Mouse (Mus musculus): ENCODE data around the gene Arhgap40.

Arhgap40 gene

DNA sequence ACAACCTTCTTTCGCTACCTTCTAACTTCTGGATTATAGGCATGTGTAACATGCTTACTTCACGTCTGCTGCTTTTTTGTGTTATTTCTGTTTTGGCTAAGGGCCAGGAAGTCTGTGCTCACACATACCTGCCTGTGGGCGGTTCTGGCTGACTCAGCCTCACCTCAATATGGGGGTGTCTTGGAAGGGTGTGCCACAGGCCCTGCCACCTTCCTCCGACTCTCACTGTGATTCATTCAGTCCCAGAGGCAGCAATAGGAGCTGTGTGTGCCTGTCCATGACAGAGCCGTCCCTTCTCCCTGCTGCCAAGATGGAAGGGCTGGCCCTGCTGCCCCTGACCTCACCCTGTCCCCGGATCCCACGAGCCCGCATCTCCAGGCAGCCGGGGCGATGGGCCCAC lies at the start of gene Arhgap40:
Gene Arhgap40 (plus strand): TSS at position 269 of the 400 bp plus-strand sequence.
- no peak for DNase-seq

DNA sequence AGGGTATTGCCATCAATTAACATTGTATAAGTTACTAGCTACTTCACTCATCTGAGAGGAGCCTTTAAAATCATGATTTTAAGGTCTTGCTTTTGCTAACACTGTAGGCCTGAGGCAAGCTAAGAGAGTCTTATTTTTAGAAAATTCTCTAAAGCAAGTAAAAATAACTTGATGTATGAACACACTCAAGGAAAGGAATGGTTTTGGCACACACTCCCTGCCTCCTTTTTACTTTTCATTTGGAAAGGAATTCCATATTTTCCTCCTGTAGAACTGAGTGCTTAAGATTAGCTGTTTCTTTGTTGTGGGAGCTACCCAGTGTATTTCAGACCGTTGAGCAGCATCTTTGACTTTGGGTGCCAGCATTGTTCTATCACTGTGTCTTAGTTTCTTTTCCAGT lies 38.4 kb upstream of the Arhgap40 start:
- no peak for DNase-seq

DNA sequence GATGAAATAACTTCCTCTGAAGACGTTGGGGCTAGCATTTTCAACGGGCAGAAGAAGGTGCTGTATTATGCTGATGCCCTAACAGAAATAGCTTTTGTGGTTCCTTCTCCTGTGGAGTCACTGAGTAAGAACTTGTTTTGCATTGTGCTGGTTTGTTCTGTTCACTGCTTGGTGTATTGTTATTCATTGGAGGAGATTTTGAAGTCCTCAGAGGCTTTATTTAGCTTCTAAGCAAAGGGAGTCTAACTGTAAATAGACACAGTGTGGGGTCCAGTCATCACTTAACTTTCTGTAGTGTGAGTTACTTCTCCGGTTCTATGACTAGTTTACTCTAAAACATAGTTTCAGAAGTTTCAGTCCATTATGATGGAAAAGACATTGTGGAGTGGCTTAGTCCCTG lies 35.0 kb upstream of the Arhgap40 start:
- DNase-seq, result no peak

DNA sequence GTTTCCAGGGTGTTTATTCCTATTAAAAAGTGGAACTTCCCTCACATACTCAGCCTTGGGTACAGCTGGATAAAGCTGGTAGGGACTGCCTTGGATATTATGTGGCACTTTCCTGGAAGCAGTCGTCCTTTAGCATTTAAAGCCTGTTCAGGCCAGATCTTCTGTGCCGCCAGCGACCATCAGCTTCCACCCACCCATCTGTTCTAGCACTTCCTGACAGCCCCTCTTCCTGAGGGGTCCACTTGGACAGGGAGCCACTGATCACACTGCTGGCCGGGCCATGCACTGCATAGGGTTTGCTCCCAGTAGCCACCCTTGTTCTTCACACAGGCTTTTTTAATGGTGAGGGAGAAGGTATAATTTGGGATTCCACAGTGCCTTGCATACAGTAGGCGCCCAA lies 14.1 kb upstream of the Arhgap40 start:
- DNase-seq, result no peak

DNA sequence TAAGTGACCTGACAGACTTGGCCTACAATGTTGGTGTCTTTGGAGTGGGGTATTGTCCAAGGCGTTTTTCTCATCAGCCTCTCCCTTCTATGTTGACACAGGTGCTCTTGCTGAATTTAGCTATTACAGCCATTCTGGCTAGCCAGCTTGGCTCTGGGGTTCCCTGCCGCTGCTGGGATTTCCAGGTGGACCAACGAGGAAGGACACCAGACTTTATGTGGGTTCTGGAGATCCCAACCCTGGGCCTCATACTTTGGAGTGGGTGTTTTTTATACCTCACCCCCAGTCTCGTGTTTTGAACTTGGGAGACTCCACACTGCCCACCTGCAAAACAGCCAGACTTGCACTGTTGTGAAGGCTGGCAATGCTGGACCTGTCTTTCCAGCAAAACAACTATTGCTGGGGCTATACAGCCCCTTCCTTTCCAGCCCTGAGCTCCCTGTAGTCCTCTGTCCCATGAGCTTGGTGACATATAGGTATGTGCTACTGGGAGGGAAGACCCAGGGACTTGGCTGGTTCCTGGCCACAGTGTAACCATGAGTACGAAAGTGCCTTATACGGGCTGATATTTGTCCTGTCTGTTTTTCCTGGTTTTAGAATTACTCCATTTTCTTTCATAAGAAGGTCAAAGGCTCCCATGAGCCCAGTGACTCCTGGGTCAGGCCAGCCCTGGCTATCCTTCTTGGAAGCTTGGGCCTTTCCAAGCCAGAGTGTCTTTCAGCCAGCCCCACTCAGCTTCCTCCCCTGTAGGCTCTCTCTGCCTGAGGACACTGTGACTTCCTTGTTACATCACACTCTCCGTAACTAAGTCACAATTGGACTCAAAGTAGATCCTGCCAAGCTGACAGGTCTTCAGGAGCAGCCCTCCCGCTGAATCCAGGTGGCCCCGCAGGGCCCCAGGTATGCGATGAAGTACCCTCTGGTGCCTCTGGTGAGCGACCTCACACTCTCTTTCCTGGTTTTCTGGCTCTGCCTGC lies 10.5 kb upstream of the Arhgap40 start, which contains the start of gene Adig:
Gene Adig (plus strand): TSS at position 777 of the 977 bp plus-strand sequence.
- no peak for DNase-seq

DNA sequence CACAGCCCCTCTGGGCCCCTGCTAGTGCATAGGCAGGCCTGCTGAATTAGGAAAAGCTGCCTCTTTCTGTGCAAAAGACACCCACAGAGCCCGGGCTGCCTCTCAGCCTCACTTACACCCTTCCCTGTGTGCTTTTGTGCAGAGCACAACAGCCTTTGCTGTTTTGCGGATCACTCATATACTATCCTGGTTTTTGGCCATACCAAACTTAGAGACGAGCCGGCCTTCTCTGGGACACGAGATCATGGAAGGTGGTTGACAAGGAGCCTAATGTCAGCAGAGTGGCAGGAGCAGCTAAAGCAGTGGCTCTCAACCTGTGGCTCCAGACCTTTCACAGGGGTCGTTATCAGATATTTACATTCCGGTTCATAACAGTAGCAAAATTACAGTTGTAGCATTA lies 9.4 kb upstream of the Arhgap40 start:
- no peak for DNase-seq

DNA sequence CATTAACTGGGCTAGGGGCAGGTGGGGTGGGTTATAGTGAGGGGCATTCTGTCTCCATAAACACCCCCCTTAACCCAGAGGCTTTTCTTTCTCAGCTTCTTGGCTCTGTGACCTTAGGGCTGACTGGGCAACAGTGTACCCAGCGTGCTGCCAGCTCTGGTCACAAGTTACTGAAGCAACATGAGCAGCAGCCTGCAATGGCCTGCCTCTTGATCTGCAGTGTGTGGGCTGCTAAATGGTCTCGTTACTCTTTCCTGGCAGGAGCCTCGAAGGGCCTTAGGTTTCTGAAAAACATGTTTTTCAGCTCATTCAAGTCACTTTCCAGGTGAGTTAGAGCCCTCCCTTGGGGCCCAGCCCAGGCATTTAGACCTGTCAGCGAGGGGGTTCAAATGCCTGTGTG lies 8.9 kb upstream of the Arhgap40 start:
- no peak for DNase-seq

DNA sequence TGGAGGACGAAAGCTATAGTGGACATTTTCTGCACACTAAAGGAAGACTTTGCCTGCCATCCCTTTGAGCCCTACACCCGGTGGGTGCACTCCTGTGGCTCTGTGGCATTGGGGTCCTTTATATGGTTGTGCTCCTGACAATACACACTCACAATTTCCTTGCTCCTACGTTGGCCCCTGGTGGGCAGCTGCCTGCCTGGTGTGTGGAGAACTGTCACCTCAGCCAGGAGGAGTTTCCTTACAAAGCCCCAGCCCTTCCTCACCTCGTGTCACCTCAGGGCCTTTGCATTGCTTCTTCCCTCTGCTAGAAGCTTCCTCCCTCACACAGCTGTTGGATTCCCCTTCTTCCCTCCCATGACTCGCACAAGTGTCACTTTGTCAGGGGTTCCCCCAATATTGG lies 6.1 kb upstream of the Arhgap40 start:
- no peak for DNase-seq

DNA sequence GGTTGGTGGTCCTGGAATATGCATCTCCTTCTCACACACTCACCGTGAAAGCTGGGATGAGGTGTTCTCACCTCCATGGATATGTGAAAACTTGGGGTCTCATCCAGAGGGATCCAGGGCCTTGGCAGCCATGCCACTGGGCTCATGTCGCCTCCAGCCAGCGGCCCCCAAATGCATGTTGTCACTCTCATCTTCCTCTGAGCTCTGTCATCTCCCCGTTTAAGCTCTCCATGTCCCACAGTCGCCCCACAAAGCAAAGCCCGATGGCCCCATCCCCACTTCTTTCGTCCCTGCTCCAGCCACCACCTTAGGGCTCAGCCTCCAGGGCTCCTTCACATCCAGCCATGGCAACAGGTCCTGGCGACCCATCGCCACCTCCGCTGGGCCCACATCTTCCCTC lies 5.5 kb upstream of the Arhgap40 start:
- no peak for DNase-seq

DNA sequence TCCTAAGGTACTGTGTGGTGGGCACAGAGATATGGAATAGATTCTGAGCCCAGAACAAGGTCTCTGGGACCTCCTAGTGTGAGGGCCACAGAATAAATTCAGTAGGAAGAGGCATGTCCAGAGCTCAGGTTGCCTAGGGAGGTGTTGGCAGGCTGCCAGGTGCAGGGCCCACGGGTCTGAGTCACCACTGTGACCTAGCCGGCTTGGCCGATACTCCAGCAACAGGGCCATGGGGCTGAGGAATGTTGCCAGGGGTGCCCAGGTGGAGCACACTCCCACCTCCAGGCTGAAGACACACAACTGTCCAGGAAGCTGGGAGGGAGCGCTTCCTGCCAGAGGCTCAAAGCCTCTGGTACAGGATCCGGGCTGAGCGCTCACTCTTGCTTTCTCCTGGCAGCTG lies 1.9 kb upstream of the Arhgap40 start:
- DNase-seq, result peak; percentile 26

DNA sequence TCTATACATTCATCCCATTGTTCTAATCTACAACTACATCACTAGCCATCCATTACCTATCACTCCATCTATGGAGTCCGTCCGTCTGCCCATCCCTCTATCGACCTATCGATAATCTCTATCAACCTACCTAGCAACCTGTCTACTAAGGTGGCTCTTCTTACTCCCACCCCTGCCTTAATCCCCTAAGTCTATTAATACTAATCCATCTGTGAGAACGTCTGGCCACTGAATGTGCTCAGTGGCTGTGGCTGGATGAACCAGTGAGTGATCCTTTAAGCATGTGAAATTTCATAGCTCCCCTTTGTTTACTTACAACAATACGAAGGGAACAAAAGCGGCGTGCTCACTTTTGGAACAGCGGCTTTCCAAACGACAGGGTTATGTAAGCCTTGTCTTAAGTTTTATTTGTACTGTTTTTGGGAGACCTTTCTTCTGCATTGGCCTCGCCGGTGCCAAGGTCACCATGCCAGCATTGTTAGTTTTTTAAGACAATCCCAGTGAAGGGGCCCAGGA lies 1.3 kb downstream of the Arhgap40 start:
- DNase-seq, result no peak

DNA sequence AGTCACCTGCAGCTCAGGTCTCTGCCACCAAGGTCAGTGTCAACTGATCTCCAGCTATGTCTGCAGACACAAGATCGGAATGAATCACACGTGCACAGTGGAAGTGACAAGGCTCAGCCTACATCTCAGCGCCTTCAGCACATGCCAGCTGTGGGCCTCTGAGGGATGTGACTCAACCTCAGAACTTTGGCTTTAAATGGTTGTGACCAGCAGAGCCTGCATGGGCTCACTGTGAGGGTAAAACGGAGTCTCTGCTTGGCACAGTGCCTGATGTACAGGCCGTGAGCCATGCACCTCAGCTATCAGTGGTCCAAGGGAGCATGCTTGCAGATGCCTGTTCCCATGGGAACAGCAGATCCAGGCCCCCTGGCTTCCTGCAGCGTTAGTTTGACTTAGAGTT lies 6.0 kb downstream of the Arhgap40 start:
- DNase-seq, result no peak

DNA sequence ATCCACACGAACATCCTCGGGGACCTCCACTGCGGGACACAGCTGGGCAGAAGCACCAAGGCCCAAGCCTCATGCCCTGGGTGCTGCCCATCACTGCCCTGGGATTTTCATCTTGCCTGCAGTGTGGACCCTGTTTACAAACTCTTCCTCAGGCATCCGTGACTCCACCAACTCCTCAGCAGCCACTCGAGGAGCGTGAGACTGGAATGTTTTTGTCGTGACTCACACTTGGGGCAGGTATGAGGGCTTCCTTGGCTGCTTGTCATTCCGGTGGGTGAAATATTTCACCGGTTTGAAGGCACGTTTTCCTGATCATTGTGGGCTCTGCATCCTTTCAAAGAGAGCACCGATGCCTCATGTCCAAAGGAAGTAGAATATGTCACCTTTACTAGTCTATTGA lies 6.5 kb downstream of the Arhgap40 start:
- no peak for DNase-seq

DNA sequence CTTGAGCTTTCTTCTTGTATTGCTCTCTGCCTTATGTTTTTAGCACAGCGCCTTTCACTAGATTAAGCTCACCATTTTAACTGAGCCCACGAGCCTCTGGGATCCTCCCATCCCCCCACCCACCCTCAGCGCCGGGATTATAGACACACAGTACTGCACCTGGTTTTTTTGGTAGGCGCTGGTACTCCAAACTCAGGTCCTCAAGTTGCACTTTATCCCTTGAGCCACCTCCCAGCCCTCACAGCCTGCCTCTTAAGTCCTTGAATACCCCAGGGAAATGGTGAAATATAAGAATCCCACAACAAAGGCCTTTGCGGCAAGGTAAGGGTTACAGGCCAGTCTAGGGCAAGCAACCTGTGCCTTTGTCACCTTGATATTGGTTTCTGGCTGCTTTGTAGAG lies 7.2 kb downstream of the Arhgap40 start:
- DNase-seq, result no peak

DNA sequence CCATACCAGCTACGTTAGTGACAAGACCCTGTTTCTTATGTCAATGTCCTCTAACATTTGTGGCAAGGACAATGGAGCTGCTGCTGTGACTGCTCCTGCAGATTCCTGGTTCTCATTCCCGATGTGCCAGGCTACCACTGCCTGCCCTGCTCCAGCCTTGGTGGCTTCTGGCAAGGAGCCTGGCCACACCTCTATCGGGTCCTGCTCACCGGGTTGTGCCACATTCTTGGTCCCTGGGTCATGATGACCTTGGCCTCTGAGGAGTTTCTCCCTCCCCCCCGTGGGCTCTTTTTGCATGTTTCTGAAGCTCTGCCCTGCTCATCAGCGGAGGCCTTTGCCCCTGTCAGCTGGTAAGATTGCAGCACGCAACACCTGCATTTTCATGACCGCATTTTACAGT lies 10.5 kb downstream of the Arhgap40 start:
- DNase-seq, result no peak

DNA sequence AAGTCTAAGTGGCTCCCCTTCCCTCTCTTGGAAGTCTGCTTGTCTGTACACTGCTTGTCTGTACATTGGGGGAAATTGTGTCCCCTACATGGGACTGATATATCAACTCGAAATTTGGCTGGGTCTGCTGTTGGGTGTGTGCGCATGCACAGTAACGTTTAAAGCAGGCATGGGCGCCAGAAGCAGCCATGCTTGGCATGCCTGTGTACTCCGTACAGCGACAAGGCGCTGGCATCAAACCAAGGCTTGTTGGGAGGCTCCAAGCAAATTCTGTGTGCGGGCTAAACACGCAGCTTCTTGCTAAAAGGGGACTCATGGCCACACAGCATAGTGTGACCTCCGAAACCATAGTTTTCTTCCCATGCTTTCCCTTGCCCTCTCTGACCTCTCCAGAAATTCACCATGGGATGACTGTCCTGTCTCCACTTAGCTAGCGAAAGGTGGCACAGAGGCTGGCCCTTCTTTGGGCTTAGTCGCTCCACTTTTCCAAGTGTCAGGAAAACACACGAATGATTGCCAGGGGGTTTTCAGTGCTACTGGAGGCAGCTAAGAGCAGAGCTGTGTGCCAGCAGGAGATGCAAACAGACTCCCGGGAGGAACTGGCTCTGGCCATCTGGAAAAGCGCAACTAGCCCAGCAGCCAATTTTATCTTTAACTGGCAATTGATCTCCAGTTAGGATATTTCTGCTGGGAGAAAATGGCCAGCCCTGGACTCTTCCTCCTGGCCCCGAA lies 11.7 kb downstream of the Arhgap40 start:
- no peak for DNase-seq

DNA sequence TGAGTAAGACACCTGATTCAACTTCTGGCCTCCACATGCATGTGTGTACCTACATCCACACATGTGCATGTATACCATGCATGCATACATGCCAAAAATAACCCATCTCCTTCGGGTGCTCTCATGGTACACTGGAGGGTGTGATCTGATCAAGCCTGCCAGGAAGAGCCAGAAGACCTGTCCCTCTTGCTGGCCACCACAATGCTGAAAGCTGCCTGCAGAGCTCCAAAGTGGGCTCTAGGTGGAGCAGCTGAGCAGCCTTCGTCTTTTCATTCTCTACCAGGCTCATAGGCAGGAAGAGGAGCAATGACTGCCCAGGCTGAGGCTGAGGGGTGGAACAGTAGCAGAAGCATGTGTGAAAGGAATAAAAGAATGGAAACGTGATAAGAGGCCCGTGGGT lies 21.5 kb downstream of the Arhgap40 start:
- peak; percentile 35 for DNase-seq

DNA sequence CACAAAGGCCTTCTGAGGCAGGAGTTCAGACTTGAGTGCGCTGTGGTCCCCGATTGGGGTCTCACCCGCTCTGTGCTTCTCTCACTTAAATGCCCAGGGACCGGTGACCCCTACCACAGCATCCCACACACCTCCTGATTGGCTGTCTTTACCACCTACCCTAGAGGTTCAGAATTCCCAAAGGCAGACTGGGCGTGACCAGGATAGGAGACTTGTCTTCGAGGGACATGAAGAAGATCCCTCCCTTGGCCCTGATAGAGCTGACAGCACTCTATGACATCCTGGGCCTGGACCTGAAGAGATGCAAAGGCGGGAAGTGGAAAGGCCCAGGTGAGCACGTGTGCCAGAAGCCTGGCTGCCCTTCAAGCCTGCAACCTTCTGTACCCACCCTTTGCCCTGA lies 22.0 kb downstream of the Arhgap40 start:
- DNase-seq, result no peak

DNA sequence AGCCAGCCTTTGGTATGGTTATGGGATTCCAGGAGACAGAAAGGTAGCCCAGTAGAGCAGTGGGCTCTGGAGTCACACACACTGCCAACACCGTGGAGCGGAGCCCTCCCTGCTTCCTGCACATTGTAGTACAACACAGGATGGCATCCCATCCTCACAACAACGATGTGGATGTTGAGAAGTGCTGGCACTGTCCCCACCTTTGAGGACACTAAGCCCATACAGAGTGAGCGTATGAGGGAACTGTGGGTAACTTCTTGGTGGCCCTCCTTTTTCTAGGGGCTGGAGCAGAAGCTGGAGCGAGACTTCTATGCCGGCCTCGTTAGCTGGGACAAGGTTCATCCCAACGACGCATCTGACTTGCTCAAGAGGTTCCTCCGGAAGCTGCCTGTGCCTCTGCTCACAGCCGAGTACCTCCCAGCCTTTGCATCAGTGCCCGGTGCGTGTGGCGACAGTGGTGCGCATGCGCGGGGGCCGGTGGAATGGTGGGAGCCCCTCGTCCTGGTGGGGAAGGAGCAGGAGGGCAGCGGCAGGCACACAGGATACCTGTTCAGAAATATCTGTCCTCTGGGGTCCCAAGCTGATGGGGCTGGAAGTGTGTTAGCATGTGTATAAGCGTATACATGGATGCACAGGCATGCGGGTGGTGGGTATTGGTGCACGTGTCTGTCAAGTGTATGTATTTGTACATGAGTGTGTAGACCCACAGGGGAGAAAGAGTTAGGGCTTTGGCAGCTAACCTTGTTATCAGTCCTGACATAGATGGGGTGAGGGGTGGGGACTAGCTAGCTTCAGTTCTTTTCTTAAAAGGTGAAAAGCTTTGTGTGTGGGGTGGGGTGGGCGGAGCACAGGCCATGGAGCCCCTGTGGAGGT lies 27.1 kb downstream of the Arhgap40 start:
- peak; percentile 18 for DNase-seq

DNA sequence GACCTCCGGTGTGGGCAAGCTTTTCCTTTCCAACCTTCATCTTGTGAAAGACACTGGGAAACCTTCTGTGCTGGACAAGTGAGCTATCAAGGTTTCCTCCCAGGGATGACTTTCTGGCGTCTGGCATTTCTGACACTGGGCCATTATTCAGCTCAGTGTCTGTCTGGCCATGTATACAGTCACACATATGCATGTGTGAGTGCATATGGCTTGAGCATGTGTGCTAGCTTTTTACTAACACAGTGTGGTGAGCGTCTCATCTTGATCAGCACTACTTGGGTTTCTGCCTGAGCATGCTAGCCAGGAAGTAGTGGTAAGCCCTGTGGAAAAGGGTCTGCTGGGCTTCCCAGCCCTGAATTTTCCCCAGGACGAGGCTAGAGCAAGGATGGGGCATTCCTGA lies 28.7 kb downstream of the Arhgap40 start:
- no peak for DNase-seq

DNA sequence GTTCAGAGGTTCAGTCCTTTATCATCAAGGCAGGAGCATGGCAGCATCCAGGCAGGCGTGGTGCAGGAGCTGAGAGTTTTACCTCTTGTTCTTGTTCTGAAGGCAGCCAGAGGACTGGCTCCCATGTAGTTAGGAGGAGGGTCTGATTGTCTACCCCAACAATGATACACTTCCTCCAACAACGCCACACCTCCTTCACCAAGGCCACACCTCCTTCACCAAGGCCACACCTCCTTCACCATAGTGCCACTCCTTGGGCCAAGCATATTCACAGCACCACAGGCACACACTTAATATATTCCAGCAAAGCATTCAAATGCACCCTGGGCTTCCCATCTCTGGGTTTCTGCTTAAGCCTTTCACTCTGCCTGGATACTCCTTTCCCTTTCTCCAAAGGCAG lies 32.7 kb downstream of the Arhgap40 start:
- DNase-seq, result no peak

DNA sequence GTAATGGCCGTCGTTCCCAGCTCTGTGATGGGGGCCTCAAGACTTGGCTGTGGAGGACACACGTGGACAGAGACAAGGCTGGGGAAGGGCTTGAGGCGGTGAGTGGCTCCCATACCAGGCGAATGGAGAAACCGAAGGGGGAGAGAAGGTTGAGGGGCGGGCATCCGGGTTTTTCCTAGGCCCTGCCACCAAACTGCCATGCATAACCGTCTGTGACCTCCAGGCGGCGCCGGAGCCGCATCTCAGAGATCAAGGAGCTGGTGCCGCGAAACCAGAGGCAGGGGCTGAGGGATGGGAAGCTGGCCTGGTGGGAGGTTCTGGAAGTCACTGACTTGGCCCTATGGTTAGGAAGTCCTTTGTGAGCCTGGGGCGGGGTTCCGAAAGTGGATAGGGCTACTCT lies 34.2 kb downstream of the Arhgap40 start:
- DNase-seq, result peak; percentile 64

DNA sequence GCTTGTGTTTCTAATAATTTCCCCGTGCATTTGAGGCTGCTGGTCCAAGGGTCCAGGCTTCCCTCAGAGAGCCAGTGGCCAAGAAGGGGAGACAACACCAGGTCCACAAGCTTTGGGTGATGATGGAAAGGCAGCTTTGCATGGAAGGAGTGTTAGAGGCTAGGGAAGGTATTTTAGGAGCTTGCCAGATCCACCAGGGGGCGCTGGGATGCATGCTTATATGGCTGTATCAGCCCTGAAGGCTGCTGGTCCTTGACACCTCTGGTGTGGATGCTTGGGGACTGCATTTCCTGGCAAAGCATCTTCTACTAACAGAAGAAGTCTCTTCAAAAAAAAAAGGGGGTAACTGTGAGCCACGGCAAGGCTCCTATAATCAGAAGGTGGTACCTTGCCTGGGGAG lies 37.5 kb downstream of the Arhgap40 start:
- DNase-seq, result peak; percentile 80
